Mouse (Mus musculus) kidney, adult 11 months (tissue): ENCODE measurements around the gene Setdb2.

Experiments used
- DNase-seq: peaks from one replicate; pipeline ENCODE4 v3.0.0; 2022

The Setdb2 gene

DNA sequence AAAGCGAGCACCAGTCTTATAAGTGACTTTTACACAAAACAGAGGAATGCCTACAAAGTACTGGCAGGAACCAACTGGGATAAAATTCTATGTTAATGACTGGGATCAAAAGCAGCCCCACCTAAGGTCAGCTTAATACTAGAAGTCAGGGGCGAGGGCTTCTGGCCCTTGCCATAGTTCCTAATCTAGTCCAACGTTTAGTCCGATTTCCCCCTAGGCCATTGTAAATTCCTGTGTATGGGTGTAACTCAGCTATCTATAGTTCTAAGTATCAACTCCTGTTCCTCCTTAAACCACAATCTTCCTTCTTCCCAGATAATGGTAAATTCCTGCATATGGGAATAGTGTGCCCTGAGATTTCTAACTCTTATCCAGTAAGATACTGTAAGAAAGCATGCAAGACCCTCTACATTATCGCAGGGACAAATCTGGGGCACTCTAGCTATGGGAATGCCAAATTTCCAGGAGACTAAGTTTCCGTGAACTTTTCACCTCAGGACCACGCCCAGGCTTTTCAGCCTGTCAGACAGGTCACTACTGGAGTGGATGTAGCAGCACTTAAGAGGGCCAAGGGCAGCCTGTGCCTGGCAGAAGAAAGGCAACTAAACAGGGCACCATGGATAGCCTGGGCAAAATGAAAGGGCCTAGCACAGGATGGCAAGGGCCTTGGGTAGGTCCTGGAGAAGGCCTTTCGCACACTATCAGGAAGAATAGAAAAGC lies 74.1 kb downstream of the Setdb2 start:
- DNase-seq = no peak

DNA sequence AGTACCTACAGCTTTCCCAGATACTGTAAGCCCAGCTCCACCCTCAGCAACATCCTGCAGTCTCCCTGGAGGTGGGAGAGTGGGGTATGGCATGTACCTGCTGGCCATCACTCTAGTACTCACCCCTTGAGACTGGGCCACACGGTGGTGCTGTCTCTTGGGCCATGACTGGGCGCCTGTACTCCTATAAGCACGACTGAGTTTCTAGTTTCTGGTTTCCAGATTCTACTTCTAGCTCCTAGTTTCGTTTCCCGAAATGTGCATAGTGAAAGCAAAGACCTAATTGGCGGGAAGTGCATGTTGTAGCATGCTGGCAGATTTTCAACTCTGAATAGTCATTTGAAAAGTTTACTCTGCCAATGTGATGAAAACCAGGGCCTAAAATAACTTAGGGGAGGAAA lies 75.4 kb downstream of the Setdb2 start, which contains the start of gene Phf11d:
Gene Phf11d (minus strand): TSS at position 227 of the 401 bp plus-strand sequence.
- peak; percentile 43 for DNase-seq
